Mouse (Mus musculus) stomach, embryonic 15.5 days (tissue): ENCODE data around the gene Timp2. TPM values are rescaled to one million over a fixed set of nuclear protein-coding genes. Genes with fewer than 3 reads are reported as not detected.

Experiments used
- ATAC-seq: fragments of 200-750 bp; cut with Nextera tagmentation; 2 replicates; pipeline ENCODE4 v1.8.0; 2017; ENCODE audit warnings: low read depth, moderate number of reproducible peaks, moderate TSS enrichment; ENCODE audit not compliant: insufficient read depth, low FRiP score
- H3K27ac ChIP-seq: fragments of 300-500 bp; sonication (generic); 2 replicates; pipeline ENCODE4 v1.5.1; 2015; ENCODE audit warnings: mild to moderate bottlenecking, inconsistent platforms
- H3K27me3 ChIP-seq: fragments of 300-500 bp; sonication (generic); replicated peaks from 2 replicates; pipeline ENCODE4 v1.6.1; 2015; ENCODE audit warnings: inconsistent platforms
- H3K36me3 ChIP-seq: fragments of 300-500 bp; sonication (generic); 2 replicates; pipeline ENCODE4 v1.6.1; 2015; ENCODE audit warnings: inconsistent platforms
- H3K4me1 ChIP-seq: fragments of 300-500 bp; sonication (generic); 2 replicates; pipeline ENCODE4 v1.6.1; 2015; ENCODE audit warnings: inconsistent platforms
- H3K4me2 ChIP-seq: fragments of 300-500 bp; sonication (generic); 2 replicates; pipeline ENCODE4 v1.6.1; 2015; ENCODE audit warnings: mild to moderate bottlenecking, inconsistent platforms
- H3K4me3 ChIP-seq: fragments of 300-500 bp; sonication (generic); replicated peaks from 2 replicates; pipeline ENCODE4 v1.5.1; 2015; ENCODE audit warnings: inconsistent platforms
- H3K9ac ChIP-seq: fragments of 300-500 bp; sonication (generic); 2 replicates; pipeline ENCODE4 v1.6.1; 2015; ENCODE audit warnings: inconsistent platforms
- H3K9me3 ChIP-seq: fragments of 300-500 bp; sonication (generic); 2 replicates; pipeline ENCODE4 v1.6.1; 2016; ENCODE audit warnings: inconsistent platforms
- WGBS: fragments of 180-500 bp; shearing (Covaris S2); methylation state at CpG from one replicate; pipeline ENCODE4 v1.1.7; 2015; 5-methylcytosine and 5-hydroxymethylcytosine counted together
- polyA plus RNA-seq: library from polyadenylated mRNA; unstranded; fragments of >200 nt; fragmentation: Nextera tagmentation; extraction: Ambion mirVana; gene quantifications from 2 replicates; pipeline ENCODE4 v1.2.1, GENCODE M21; 2015

The Timp2 gene
- polyA plus RNA-seq, 1 experiment from 2014 or later = 83.0 TPM

GRCm38 (mm10) chr11:118330361-118330760 is 25.2 kb downstream of the Timp2 start:
- Histone ChIP-seq H3K9ac (no peak overlapping the region), H3K4me1 (peaks cover 16% of the 10 kb centered on the region), H3K4me3 (no peak overlapping the region), H3K9me3 (no peaks in the 10 kb centered on the region), H3K27ac (no peak overlapping the region), H3K4me2 (no peak overlapping the region), H3K27me3 (no peaks in the 10 kb centered on the region), H3K36me3 (no peaks in the 10 kb centered on the region)
- no peak for ATAC-seq
- 91% methylated on average over 14 of the region's 14 CpGs for whole genome bisulfite sequencing

GRCm38 (mm10) chr11:118328947-118329346 is 26.6 kb downstream of the Timp2 start:
- H3K4me1 ChIP-seq = peaks cover 16% of the 10 kb centered on the region
- no peak overlapping the region for H3K4me3 ChIP-seq
- WGBS = 91% methylated on average over 5 of the region's 5 CpGs
- H3K27me3 ChIP-seq = no peaks in the 10 kb centered on the region
- H3K4me2 ChIP-seq = no peak overlapping the region
- no peak overlapping the region for H3K27ac ChIP-seq
- no peaks in the 10 kb centered on the region for H3K9me3 ChIP-seq
- H3K36me3 ChIP-seq = no peaks in the 10 kb centered on the region
- no peak for ATAC-seq
- H3K9ac ChIP-seq = no peak overlapping the region

GRCm38 (mm10) chr11:118328511-118328910 is 27.0 kb downstream of the Timp2 start:
- H3K9ac ChIP-seq = no peak overlapping the region
- no peaks in the 10 kb centered on the region for H3K9me3 ChIP-seq
- no peaks in the 10 kb centered on the region for H3K36me3 ChIP-seq
- H3K4me3 ChIP-seq = no peak overlapping the region
- H3K4me1 ChIP-seq = peaks cover 16% of the 10 kb centered on the region
- no peak overlapping the region for H3K4me2 ChIP-seq
- H3K27me3 ChIP-seq = no peaks in the 10 kb centered on the region
- WGBS = 92% methylated on average over 6 of the region's 6 CpGs
- 0 out of 2 replicates have a peak overlapping the region, but pooled peaks have one; percentile 9 for H3K27ac ChIP-seq
- ATAC-seq = no peak

- WGBS = 65% methylated on average over 24 of the region's 24 CpGs
- Histone ChIP-seq H3K27ac (peak overlapping the region; percentile 75), H3K4me3 (no peak overlapping the region), H3K27me3 (no peaks in the 10 kb centered on the region), H3K4me1 (peaks cover 16% of the 10 kb centered on the region), H3K4me2 (no peak overlapping the region; the same call in 1 of the 2 replicates), H3K9me3 (no peaks in the 10 kb centered on the region), H3K9ac (no peak overlapping the region), H3K36me3 (no peaks in the 10 kb centered on the region)
- peak; percentile 70; the same call in 1 of the 2 replicates for ATAC-seq
These were observed 28.3 kb downstream of the Timp2 start for GRCm38 (mm10) chr11:118326991-118327971.

- WGBS = 89% methylated on average over 4 of the region's 4 CpGs
- Histone ChIP-seq H3K36me3 (no peaks in the 10 kb centered on the region), H3K9me3 (no peaks in the 10 kb centered on the region), H3K4me2 (no peak overlapping the region), H3K27me3 (no peaks in the 10 kb centered on the region), H3K4me3 (no peak overlapping the region), H3K27ac (no peak overlapping the region), H3K4me1 (peaks cover 16% of the 10 kb centered on the region), H3K9ac (no peak overlapping the region)
- no peak for ATAC-seq
These were observed 29.0 kb downstream of the Timp2 start for GRCm38 (mm10) chr11:118326491-118326890.

GRCm38 (mm10) chr11:118324541-118324940 is 31.0 kb downstream of the Timp2 start:
- no peak for ATAC-seq
- 61% methylated on average over 5 of the region's 5 CpGs for WGBS
- no peak overlapping the region for H3K4me2 ChIP-seq
- 0 out of 2 replicates have a peak, but pooled peaks cover 1% of the 10 kb centered on the region for H3K36me3 ChIP-seq
- H3K4me1 ChIP-seq = peaks cover 16% of the 10 kb centered on the region
- no peaks in the 10 kb centered on the region for H3K27me3 ChIP-seq
- H3K9ac ChIP-seq = no peak overlapping the region
- no peaks in the 10 kb centered on the region for H3K9me3 ChIP-seq
- no peak overlapping the region for H3K27ac ChIP-seq
- no peak overlapping the region for H3K4me3 ChIP-seq

- 81% methylated on average over 5 of the region's 5 CpGs for WGBS
- H3K4me1 ChIP-seq = peaks cover 16% of the 10 kb centered on the region
These were observed 31.6 kb downstream of the Timp2 start for GRCm38 (mm10) chr11:118323974-118324373.

GRCm38 (mm10) chr11:118322647-118323046 is 32.9 kb downstream of the Timp2 start:
- Histone ChIP-seq H3K27ac (no peak overlapping the region), H3K4me1 (peaks cover 16% of the 10 kb centered on the region), H3K9ac (no peak overlapping the region), H3K27me3 (no peaks in the 10 kb centered on the region), H3K9me3 (no peaks in the 10 kb centered on the region), H3K4me2 (no peak overlapping the region), H3K4me3 (no peak overlapping the region), H3K36me3 (peaks cover 14% of the 10 kb centered on the region; the same call in 1 of the 2 replicates)
- no peak for ATAC-seq
- WGBS = 60% methylated on average over 3 of the region's 3 CpGs

More at GRCm38 (mm10) chr11:118323974-118324373, 31.6 kb downstream of the Timp2 start:
- Histone ChIP-seq H3K27me3 (no peaks in the 10 kb centered on the region), H3K9me3 (no peaks in the 10 kb centered on the region), H3K9ac (no peak overlapping the region), H3K27ac (no peak overlapping the region), H3K4me3 (no peak overlapping the region), H3K4me2 (no peak overlapping the region), H3K36me3 (peaks cover 7% of the 10 kb centered on the region; the same call in 1 of the 2 replicates)
- no peak for ATAC-seq

GRCm38 (mm10) chr11:118321971-118322370 is 33.6 kb downstream of the Timp2 start:
- Histone ChIP-seq H3K36me3 (peaks cover 15% of the 10 kb centered on the region; the same call in 1 of the 2 replicates), H3K9ac (no peak overlapping the region), H3K4me2 (no peak overlapping the region), H3K4me3 (no peak overlapping the region), H3K9me3 (no peaks in the 10 kb centered on the region), H3K27me3 (no peaks in the 10 kb centered on the region), H3K4me1 (peaks cover 9% of the 10 kb centered on the region; the same call in 1 of the 2 replicates), H3K27ac (no peak overlapping the region)
- 58% methylated on average over 4 of the region's 4 CpGs for WGBS
- no peak for ATAC-seq

GRCm38 (mm10) chr11:118321500-118321899 is 34.0 kb downstream of the Timp2 start:
- Histone ChIP-seq H3K4me2 (no peak overlapping the region), H3K4me3 (no peak overlapping the region), H3K4me1 (0 out of 2 replicates have a peak, but pooled peaks cover 5% of the 10 kb centered on the region), H3K27me3 (no peaks in the 10 kb centered on the region), H3K9ac (no peak overlapping the region), H3K36me3 (peaks cover 19% of the 10 kb centered on the region; the same call in 1 of the 2 replicates), H3K9me3 (no peaks in the 10 kb centered on the region), H3K27ac (no peak overlapping the region)
- no peak for ATAC-seq
- WGBS = 78% methylated on average over 7 of the region's 7 CpGs

GRCm38 (mm10) chr11:118318678-118319077 is 36.9 kb downstream of the Timp2 start:
- Histone ChIP-seq H3K4me3 (no peak overlapping the region), H3K4me2 (no peak overlapping the region), H3K36me3 (peaks cover 32% of the 10 kb centered on the region), H3K4me1 (no peaks in the 10 kb centered on the region), H3K9ac (no peak overlapping the region), H3K9me3 (no peaks in the 10 kb centered on the region), H3K27ac (no peak overlapping the region), H3K27me3 (no peaks in the 10 kb centered on the region)
- WGBS = 56% methylated on average over 5 of the region's 5 CpGs
- no peak for ATAC-seq

GRCm38 (mm10) chr11:118317129-118317528 is 38.4 kb downstream of the Timp2 start:
- Histone ChIP-seq H3K9ac (no peak overlapping the region), H3K27me3 (no peaks in the 10 kb centered on the region), H3K27ac (no peak overlapping the region), H3K4me1 (no peaks in the 10 kb centered on the region), H3K4me2 (no peak overlapping the region), H3K9me3 (no peaks in the 10 kb centered on the region), H3K36me3 (peaks cover 32% of the 10 kb centered on the region), H3K4me3 (no peak overlapping the region)
- 18% methylated on average over 7 of the region's 7 CpGs for WGBS
- ATAC-seq = no peak; the same call in 1 of the 2 replicates
